Mouse (Mus musculus): ENCODE measurements around the gene Gng2.

GRCm38 (mm10) chr14:19972316-19973029 is 5.0 kb downstream of the Gng2 start:
- TF ChIP-seq GATA1 (IDR thresholded peaks at IDR 0.05; ENCODE audit: borderline replicate concordance, low read length) (no peak), FLI1 (IDR thresholded peaks at IDR 0.05; ENCODE audit: low read length) (no peak)

Measured in megakaryocyte, embryonic 14.5 days (primary cell).